Mouse (Mus musculus) embryonic fibroblast, embryonic 13.5 days (primary cell): ENCODE measurements around the gene Pla2g1b. TPM values are rescaled to one million over a fixed set of nuclear protein-coding genes. Genes with fewer than 3 reads are reported as not detected.
"Not testable (repeated sequence)": the region's sequence is repeated elsewhere in the genome, so short reads cannot be mapped to it uniquely, and the experiment has no call there.

ENCODE experiments used
- H3K27ac ChIP-seq: 2 replicates; pipeline ENCODE4 v1.5.1; 2012; ENCODE audit warnings: low read length, control low read depth, inconsistent platforms; ENCODE audit not compliant: insufficient read depth
- H3K4me1 ChIP-seq: 2 replicates; pipeline ENCODE4 v1.6.1; 2011; ENCODE audit warnings: low read length; ENCODE audit not compliant: control insufficient read depth, insufficient read depth
- H3K4me3 ChIP-seq: 2 replicates; pipeline ENCODE4 v1.5.1; 2011; ENCODE audit warnings: mild to moderate bottlenecking, control low read depth, low read length; ENCODE audit not compliant: insufficient read depth
- CTCF ChIP-seq: IDR thresholded peaks from 2 replicates; pipeline ENCODE4 v1.5.1; 2011; ENCODE audit warnings: mild to moderate bottlenecking, control low read depth, low read length, moderate library complexity, borderline replicate concordance; ENCODE audit not compliant: insufficient read depth
- POLR2A ChIP-seq: IDR thresholded peaks from 2 replicates; pipeline ENCODE4 v1.6.1; 2011; ENCODE audit warnings: low read depth, mild to moderate bottlenecking, control low read depth, low read length, moderate library complexity
- polyA plus RNA-seq: library from polyadenylated mRNA; stranded (reverse); fragments of >200 nt; gene quantifications from 2 replicates; pipeline ENCODE4 v1.2.4, GENCODE M21; 2011; ENCODE audit warnings: low read depth; ENCODE audit not compliant: missing spikeins, insufficient read length

Pla2g1b gene
- polyA plus RNA-seq, 1 experiment, result not detected

DNA sequence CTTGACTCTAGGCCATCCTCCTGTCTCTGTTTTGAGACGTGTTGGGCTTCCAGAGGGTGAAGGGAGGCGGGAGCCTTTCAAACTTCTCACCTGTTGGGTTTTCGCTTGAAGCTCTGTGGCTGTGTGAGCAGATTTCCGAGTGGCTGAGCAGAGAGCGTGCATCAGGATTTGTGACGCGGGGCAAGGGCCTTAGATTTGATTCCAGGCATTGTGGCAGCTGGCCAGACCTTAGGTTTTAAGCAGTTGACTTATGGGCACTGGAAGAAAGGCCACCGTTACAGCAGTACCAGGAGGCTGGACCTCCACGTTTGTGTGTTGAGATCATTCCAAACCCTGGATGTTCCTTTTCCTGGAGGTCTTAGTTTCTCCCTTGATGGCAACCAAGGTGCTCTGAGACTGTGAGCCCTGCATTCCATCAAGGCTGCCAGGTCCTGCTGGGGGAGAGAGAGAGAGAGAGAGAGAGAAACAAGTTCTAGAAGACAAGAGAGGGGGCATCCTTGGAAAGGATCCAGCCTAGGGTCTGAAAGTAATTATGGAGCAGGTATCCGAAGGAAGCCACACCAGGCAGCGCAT lies 31.7 kb upstream of the Pla2g1b start:
- H3K4me3 ChIP-seq, result no peak overlapping the region
- no peak for TF ChIP-seq CTCF
- TF ChIP-seq POLR2A, result no peak
- peaks cover 4% of the 10 kb centered on the region; the same call in 1 of the 2 replicates for H3K4me1 ChIP-seq
- H3K27ac ChIP-seq, result no peak overlapping the region

DNA sequence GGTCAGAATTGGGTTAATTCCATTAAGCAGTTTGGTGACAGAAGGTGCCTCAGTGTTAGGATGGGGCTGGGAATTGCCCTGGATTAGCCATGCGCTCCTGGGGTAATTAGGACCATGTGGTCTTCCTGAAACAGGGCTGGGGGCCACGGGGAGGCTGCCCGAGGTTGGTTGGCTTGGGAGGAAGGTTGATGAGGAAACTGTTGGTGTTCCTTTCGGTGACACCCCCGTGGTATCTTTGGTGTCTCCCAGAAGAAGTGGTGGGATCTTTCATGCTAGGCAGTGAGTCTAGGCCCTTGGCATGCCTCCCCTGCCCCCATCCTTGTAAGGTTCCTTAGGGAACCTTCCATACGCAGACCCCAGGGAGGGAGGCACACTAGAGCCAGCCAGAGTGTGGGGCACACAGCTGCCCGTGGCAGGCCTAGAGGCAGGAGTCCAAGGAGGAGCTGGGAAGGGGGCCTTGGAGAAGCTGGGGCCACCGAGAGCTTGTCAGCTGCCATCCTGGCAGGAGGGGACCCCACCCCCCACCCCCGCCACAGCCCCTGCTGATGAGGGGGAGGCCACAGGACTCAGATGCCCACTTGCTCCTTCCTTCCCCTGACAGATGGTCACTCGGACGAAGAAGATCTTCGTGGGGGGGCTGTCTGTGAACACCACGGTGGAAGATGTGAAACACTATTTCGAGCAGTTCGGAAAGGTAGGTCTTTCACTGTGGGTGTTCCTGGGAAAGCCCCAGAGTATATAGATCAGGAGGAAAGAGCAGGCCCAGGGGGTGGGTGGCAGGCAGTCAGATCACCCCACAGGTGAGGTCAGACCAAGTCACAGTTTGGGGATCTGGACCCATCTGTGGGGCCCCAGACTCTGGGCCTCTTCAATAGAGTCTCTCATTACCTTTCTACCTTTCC lies 31.0 kb upstream of the Pla2g1b start:
- Histone ChIP-seq H3K4me1 (peaks cover 4% of the 10 kb centered on the region; the same call in 1 of the 2 replicates), H3K27ac (no peak overlapping the region), H3K4me3 (no peak overlapping the region)
- TF ChIP-seq POLR2A (no peak), CTCF (no peak)

DNA sequence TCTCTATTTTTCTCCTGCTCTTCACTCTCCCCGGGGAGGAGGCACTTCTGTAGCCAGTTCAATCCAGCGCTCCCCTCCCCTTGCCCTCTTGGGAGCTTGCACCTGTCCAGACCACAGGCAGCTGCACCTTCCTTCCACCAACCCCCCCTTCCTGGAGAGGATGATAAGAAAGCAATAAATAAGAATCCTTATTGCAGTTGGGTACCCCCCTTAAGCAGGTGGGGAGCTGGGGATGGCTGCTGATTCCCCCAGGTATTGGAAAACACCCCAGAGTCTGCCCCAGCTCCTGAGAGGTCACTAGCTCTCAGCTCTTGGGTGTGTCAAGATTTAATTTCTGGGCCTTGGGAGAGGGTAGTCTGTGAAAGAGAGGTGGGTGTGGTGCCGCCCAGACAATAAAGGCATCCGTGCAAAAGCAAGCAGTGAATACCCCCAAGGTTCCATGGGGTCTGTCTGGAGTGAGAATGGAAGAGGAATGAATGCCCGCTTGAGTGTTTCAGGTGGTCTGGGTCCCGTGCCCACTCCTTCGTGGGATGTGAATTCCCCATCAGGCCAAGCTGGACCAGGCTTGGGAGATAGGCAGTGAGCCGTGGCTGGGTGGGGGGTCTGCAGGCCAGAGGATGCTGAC lies 30.2 kb upstream of the Pla2g1b start:
- TF ChIP-seq CTCF, result no peak
- no peak for TF ChIP-seq POLR2A
- Histone ChIP-seq H3K4me1 (peaks cover 4% of the 10 kb centered on the region; the same call in 1 of the 2 replicates), H3K4me3 (no peak overlapping the region; the same call in 1 of the 2 replicates), H3K27ac (no peak overlapping the region)

DNA sequence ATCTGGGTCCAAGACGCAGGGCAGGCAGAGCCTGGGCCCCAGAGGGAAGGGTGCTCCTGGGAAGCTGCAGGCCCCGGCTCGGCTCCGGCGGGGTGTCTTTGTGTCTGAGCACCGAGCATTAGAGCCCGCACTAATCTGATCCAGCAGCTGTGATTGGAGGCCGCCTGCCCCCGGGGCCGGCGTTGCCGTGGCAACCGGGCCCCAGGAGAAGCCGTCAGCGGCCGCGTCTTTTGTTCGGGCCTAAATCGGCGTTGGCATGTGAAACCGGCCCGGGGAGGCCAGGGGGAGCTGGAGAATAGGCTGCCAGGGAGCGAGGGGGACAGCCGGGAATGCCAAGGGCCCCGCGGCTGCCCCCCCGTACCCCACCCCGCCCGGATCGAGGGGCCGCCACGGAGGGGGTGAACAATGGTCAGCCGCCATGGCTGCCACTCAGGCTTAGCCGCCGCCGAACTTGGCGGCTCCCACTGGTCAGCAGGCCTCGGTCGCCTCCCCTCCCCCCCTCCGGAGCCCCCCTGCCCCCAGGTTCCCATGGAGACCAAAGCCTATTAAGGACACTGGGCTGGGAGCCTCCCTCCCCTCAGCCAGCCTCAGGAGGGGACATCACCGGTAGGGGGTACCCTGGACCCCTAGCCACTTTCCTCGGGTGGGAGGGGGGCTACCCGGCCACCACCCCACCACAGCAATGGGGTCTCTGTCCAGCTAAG lies 29.5 kb upstream of the Pla2g1b start:
- H3K27ac ChIP-seq, result no peak overlapping the region
- no peak overlapping the region; the same call in 1 of the 2 replicates for H3K4me3 ChIP-seq
- H3K4me1 ChIP-seq, result peaks cover 4% of the 10 kb centered on the region; the same call in 1 of the 2 replicates
- TF ChIP-seq POLR2A (peak; percentile 39; the same call in 1 of the 2 replicates), CTCF (no peak)

DNA sequence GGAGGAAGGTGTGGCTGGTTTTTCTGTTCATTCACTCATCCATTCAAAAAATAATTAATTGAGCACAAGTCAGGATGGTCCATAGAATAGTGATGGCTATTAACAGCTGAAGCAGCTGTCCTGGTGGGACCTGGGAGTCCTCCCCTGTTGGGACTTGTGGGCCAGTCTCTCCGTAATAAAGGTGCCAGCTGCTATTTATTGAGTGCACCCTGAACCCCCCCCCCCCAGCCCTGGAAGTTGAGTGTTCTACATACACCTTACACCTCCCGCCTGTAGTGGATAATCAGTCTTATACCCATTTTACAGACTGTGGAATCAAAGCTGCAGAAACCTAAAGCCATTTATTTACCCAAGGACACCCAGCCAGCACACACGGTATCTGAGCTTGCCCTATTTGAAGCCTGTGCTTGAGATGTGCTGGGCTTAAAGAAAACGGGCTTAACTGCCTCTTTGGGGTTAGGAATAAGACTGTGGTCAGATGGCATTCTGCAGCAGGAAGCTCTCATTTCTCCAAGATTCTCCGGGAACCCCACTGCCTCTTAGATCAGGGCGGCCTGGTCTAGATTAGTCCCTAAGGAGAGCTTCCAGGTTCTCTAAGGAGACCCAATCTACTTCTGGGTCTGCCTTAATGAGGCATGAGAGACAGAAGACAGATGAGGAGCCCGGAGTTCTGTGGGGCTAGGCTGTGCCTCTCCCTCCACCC lies 28.7 kb upstream of the Pla2g1b start:
- no peak overlapping the region for H3K4me3 ChIP-seq
- H3K27ac ChIP-seq, result no peak overlapping the region
- no peak for TF ChIP-seq CTCF
- no peak for TF ChIP-seq POLR2A
- peaks cover 4% of the 10 kb centered on the region; the same call in 1 of the 2 replicates for H3K4me1 ChIP-seq

DNA sequence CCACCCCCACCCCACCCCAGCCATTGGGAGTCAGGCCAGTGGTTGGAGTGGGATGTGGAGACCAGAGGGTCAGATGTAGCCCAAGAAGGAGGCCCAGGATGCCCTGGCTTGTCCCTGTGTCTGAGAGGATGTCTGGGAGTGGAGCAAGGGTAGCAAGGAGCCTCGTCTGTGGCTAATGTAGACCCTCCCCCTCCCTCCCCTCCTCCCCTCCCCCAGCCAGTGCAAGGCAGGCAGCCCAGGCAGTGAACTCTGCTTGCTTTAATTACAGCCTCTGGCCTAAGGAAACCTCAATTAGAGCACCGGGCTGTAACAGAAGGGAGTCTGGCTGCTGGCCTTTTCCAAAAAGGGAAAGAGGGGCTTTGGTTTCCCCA lies 28.1 kb upstream of the Pla2g1b start:
- Histone ChIP-seq H3K27ac (no peak overlapping the region), H3K4me3 (no peak overlapping the region), H3K4me1 (peaks cover 4% of the 10 kb centered on the region; the same call in 1 of the 2 replicates)
- TF ChIP-seq POLR2A, result no peak
- TF ChIP-seq CTCF, result no peak

DNA sequence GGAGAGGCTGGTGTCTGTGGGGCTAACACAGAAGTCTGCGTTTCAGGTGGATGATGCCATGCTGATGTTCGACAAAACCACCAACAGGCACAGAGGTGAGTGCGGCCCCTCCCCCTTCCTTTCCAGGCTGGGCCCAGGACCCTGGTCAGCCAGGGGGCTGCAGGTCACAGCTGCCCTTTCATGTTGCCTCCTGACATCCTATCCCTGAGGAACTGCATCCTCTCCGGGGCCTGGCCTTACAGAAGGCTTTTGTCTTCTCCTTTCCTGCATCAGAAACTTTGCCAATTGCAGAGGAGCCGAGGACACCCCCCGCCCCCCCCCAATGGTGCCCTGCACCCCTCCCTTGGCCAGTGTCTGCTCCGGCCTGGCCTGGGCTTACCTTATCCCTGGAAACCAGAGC lies 27.4 kb upstream of the Pla2g1b start:
- TF ChIP-seq CTCF, result no peak
- TF ChIP-seq POLR2A, result no peak
- H3K4me3 ChIP-seq, result no peak overlapping the region
- H3K27ac ChIP-seq, result no peak overlapping the region
- peaks cover 4% of the 10 kb centered on the region; the same call in 1 of the 2 replicates for H3K4me1 ChIP-seq

DNA sequence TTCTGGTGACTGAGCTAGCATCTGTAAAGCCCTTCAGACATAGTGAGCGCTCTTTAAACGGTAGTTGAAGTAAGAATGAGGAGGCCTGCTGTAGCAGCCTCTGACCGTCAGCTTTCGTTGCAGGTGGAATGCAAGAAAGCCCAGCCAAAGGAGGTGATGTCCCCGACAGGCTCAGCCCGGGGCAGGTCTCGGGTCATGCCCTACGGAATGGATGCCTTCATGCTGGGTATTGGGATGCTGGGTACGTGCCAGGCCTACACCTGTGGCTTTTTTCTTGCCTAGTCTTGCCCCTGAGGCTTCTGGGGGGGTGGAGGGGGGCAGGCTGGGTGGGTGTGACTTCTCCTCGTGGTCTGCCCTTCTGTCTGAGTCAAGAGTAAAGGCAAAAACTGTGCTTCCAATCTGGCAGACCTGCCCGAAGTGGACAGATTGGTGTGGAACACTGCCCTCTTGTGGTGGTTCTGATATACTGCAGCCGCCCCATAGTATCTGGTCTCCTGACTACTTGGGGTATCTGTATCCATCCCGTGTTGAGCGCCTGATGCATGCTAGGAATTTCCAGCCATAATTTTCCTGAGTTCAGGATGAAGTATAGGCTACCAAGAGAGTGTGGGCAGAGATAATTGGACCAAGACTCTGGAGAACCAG lies 24.7 kb upstream of the Pla2g1b start:
- peak; percentile 70; the same call in 1 of the 2 replicates for TF ChIP-seq CTCF
- no peak for TF ChIP-seq POLR2A
- no peak overlapping the region for H3K27ac ChIP-seq
- no peaks in the 10 kb centered on the region for H3K4me1 ChIP-seq
- H3K4me3 ChIP-seq, result no peak overlapping the region

DNA sequence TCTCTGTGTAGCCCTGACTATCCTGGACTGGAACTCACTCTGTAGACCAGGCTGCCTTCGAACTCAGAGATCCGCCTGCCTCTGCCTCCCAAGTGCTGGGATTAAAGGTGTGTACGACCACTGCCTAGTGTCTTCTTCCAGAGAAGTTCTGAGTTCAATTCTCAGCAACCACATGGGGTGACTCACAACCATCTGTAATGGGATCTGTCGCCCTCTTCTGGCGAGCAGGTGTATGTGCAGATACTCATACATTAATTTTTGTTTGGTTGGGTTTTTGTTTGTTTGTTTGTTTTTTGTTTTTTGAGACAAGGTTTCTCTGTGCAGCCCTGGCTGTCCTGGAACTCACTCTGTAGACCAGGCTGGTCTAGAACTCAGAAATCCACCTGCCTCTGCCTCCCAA lies 23.4 kb upstream of the Pla2g1b start:
- not testable (repeated sequence) for H3K4me3 ChIP-seq, H3K27ac ChIP-seq, H3K4me1 ChIP-seq
